Mouse (Mus musculus) neural tube, embryonic 14.5 days (tissue): ENCODE results near the gene Abhd14b. TPM values are rescaled to one million over a fixed set of nuclear protein-coding genes. Genes with fewer than 3 reads are reported as not detected.
A peak's percentile ranks its signal among the peaks of the same experiment; 100 is the strongest.

ENCODE experiments used
- ATAC-seq: fragments of 200-750 bp; cut with Nextera tagmentation; 2 replicates; pipeline ENCODE4 v1.8.0; 2017; ENCODE audit warnings: low read depth, mild to moderate bottlenecking, moderate TSS enrichment, moderate library complexity
- H3K27ac ChIP-seq: fragments of 300-500 bp; sonication (generic); 2 replicates; pipeline ENCODE4 v1.5.1; 2014; ENCODE audit warnings: low read depth, mild to moderate bottlenecking, control low read depth, low read length, moderate library complexity, mixed read lengths
- H3K27me3 ChIP-seq: fragments of 300-500 bp; sonication (generic); 2 replicates; pipeline ENCODE4 v1.6.1; 2014; ENCODE audit warnings: low read length; ENCODE audit not compliant: control insufficient read depth, insufficient read depth
- H3K36me3 ChIP-seq: fragments of 300-500 bp; sonication (generic); 2 replicates; pipeline ENCODE4 v1.6.1; 2014; ENCODE audit warnings: low read length, mixed read lengths; ENCODE audit not compliant: control insufficient read depth, insufficient read depth
- H3K4me1 ChIP-seq: fragments of 300-500 bp; sonication (generic); 2 replicates; pipeline ENCODE4 v1.6.1; 2014; ENCODE audit warnings: low read length; ENCODE audit not compliant: control insufficient read depth, insufficient read depth
- H3K4me2 ChIP-seq: fragments of 300-500 bp; sonication (generic); 2 replicates; pipeline ENCODE4 v1.6.1; 2014; ENCODE audit warnings: mild to moderate bottlenecking, low read depth, low read length, control low read depth
- H3K4me3 ChIP-seq: fragments of 300-500 bp; sonication (generic); 2 replicates; pipeline ENCODE4 v1.5.1; 2014; ENCODE audit warnings: low read depth, low read length, control low read depth, mixed read lengths
- H3K9ac ChIP-seq: fragments of 300-500 bp; sonication (generic); replicated peaks from 2 replicates; pipeline ENCODE4 v1.6.1; 2014; ENCODE audit warnings: low read depth, mild to moderate bottlenecking, control low read depth, low read length, mixed read lengths
- H3K9me3 ChIP-seq: fragments of 300-500 bp; sonication (generic); 2 replicates; pipeline ENCODE4 v1.6.1; 2016; ENCODE audit warnings: low read length; ENCODE audit not compliant: control insufficient read depth
- WGBS: fragments of 180-500 bp; shearing (Covaris S2); extraction: QIAGEN DNeasy Blood & Tissue Kit; methylation state at CpG from one replicate; pipeline ENCODE4 v1.1.7; 2014; 5-methylcytosine and 5-hydroxymethylcytosine counted together
- polyA plus RNA-seq: library from polyadenylated mRNA; unstranded; fragments of >200 nt; fragmentation: Nextera tagmentation; extraction: Ambion mirVana; gene quantifications from 2 replicates; pipeline ENCODE4 v1.2.1, GENCODE M21; 2014

The Abhd14b gene
- polyA plus RNA-seq, 1 experiment from 2014 or later, result 8.6 TPM

DNA sequence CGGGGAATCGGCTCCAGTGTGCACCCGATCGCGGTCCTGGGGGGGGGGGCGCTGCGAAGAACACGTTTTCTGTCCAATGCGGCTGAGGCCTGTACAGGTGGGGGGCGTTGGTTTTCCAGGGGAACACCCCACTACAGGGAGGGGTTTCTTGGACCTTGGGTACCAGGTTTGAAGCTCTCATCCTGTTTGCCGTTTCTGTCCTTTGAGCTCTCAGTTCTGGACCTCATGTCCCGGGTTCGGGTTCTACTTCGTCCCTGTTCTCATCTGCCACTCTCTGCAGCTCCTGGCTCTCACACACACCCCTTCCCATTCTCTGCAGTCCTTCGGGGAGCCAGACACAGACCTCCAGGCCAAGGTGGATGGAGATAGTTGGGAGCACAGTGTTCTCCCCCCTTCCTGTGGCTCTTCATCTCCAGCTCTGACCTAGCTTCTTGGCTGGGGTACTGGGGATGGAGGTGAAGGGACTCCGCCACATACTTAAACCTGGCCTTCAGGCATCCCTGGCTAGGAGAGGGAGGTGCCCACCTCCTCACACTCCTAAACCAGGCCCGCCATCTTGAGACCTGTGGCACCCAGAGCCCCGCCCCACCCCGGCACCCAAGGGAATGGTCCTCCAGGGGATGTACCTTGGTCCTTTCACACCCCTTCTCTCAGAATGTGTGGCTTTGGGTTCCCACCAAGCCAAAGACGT is 7.0 kb downstream of the Abhd14b start:
- Histone ChIP-seq H3K4me2 (peak overlapping the region; percentile 91), H3K4me3 (peak overlapping the region; percentile 66), H3K27ac (peak overlapping the region; percentile 92), H3K36me3 (0 out of 2 replicates have a peak, but pooled peaks cover 3% of the 10 kb centered on the region), H3K9ac (peak overlapping the region; percentile 92), H3K4me1 (peaks cover 42% of the 10 kb centered on the region), H3K9me3 (no peaks in the 10 kb centered on the region), H3K27me3 (no peaks in the 10 kb centered on the region)
- peak; percentile 10; the same call in 1 of the 2 replicates for ATAC-seq
- 1% methylated on average over 20 of the region's 20 CpGs for WGBS

DNA sequence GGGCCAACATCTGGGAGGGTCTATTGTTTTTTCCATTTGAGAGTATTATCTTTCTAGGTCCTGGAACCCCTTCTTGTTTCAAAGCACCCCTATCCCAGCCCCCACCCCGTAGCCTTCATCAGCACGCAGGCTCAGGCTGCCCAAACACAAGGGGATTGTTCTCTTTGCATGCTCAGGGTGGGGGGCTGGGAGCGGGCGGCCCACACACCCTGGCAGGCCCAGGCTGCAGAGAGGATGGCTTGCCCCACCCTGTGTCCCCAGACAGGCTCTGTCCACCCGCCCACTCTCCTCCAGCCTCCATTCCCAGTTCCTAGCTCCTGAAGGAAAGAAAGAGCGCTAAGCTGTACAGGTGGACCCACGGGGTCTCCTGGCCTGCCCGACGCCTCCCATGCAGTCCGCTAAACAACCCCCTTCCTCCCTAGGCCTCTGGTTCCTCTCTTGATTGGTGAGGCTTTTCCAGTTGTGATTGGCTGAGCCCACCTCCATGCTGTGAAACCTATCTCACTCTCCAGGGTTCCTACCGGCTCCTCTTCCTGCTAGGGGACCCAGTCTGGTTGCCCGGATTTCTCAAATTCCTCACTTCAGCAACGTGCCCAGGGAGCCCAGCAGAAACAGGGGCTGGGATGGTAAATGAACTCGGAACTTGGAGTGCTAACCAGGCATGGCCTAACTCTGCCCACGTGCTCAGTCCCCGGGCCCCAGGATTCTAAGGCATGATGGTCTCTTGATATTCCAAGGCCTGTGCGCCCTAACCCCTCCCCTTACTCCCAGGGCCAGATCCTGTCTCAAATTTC is 7.8 kb downstream of the Abhd14b start:
- H3K27ac ChIP-seq, result peak overlapping the region; percentile 92
- whole genome bisulfite sequencing, result 2% methylated on average over 17 of the region's 17 CpGs
- H3K36me3 ChIP-seq, result peaks cover 6% of the 10 kb centered on the region; the same call in 1 of the 2 replicates
- H3K27me3 ChIP-seq, result no peaks in the 10 kb centered on the region
- H3K4me1 ChIP-seq, result peaks cover 48% of the 10 kb centered on the region
- peak overlapping the region; percentile 92 for H3K9ac ChIP-seq
- H3K4me3 ChIP-seq, result peak overlapping the region; percentile 66
- peak overlapping the region; percentile 91 for H3K4me2 ChIP-seq
- no peaks in the 10 kb centered on the region for H3K9me3 ChIP-seq
- peak; percentile 28 for ATAC-seq

- Histone ChIP-seq H3K4me3 (peak overlapping the region; percentile 23), H3K4me2 (peak overlapping the region; percentile 91), H3K36me3 (peaks cover 14% of the 10 kb centered on the region), H3K4me1 (peaks cover 45% of the 10 kb centered on the region), H3K27me3 (no peaks in the 10 kb centered on the region), H3K9ac (peak overlapping the region; percentile 92), H3K27ac (peak overlapping the region; percentile 7), H3K9me3 (no peaks in the 10 kb centered on the region)
- WGBS, result 26% methylated on average over 15 of the region's 15 CpGs
- no peak for ATAC-seq
Observed at GRCm38 (mm10) chr9:106456325-106457162, 9.3 kb downstream of the Abhd14b start.

DNA sequence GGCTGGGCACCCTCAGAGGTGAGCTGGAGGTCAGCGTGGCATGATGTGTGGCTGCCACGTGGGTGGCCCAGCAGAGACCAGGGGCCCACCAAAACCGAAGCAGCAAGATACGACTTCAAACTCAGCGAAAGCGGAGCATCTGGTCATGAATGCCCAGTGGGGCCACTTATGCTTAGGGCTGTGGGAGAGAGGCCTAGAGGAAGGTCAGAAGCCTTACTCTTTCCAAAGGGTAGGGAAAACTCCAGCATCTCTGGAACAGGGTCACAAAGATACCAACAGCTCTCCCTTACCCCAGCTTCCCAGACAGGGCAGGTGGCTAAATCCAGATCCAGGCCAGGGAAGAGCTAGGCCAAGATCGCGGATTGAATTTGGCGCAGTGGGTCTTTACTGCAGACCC is 9.9 kb downstream of the Abhd14b start:
- peak overlapping the region; percentile 34 for H3K27ac ChIP-seq
- H3K4me3 ChIP-seq, result peak overlapping the region; percentile 23
- H3K4me2 ChIP-seq, result peak overlapping the region; percentile 91
- peaks cover 21% of the 10 kb centered on the region for H3K36me3 ChIP-seq
- H3K4me1 ChIP-seq, result peaks cover 45% of the 10 kb centered on the region
- WGBS, result 29% methylated on average over 9 of the region's 9 CpGs
- H3K9ac ChIP-seq, result peak overlapping the region; percentile 92
- H3K9me3 ChIP-seq, result no peaks in the 10 kb centered on the region
- H3K27me3 ChIP-seq, result no peaks in the 10 kb centered on the region
- ATAC-seq, result no peak

- H3K36me3 ChIP-seq, result peaks cover 26% of the 10 kb centered on the region
- H3K9ac ChIP-seq, result no peak overlapping the region
- no peaks in the 10 kb centered on the region for H3K27me3 ChIP-seq
- no peak overlapping the region for H3K4me3 ChIP-seq
- ATAC-seq, result no peak
- no peak overlapping the region for H3K27ac ChIP-seq
- H3K4me2 ChIP-seq, result no peak overlapping the region
- WGBS, result 33% methylated on average over 5 of the region's 5 CpGs
- no peaks in the 10 kb centered on the region for H3K9me3 ChIP-seq
- H3K4me1 ChIP-seq, result peaks cover 38% of the 10 kb centered on the region
Observed at GRCm38 (mm10) chr9:106457920-106458319, 10.7 kb downstream of the Abhd14b start.

- no peak overlapping the region for H3K27ac ChIP-seq
- H3K27me3 ChIP-seq, result no peaks in the 10 kb centered on the region
- WGBS, result 82% methylated on average over 15 of the region's 15 CpGs
- H3K4me2 ChIP-seq, result no peak overlapping the region
- no peak overlapping the region for H3K9ac ChIP-seq
- no peak for ATAC-seq
- no peaks in the 10 kb centered on the region for H3K9me3 ChIP-seq
- H3K36me3 ChIP-seq, result peaks cover 41% of the 10 kb centered on the region
- H3K4me3 ChIP-seq, result no peak overlapping the region
- peaks cover 46% of the 10 kb centered on the region for H3K4me1 ChIP-seq
Observed at GRCm38 (mm10) chr9:106459946-106460345, 12.7 kb downstream of the Abhd14b start.

- Histone ChIP-seq H3K27me3 (no peaks in the 10 kb centered on the region), H3K36me3 (peaks cover 41% of the 10 kb centered on the region), H3K4me3 (no peak overlapping the region), H3K9me3 (no peaks in the 10 kb centered on the region), H3K4me1 (peaks cover 43% of the 10 kb centered on the region), H3K4me2 (no peak overlapping the region), H3K9ac (no peak overlapping the region), H3K27ac (no peak overlapping the region)
- WGBS, result 75% methylated on average over 18 of the region's 18 CpGs
- ATAC-seq, result no peak
Observed at GRCm38 (mm10) chr9:106460401-106461025, 13.3 kb downstream of the Abhd14b start.

- Histone ChIP-seq H3K9ac (no peak overlapping the region), H3K36me3 (peaks cover 41% of the 10 kb centered on the region), H3K27me3 (no peaks in the 10 kb centered on the region), H3K4me3 (no peak overlapping the region), H3K4me2 (no peak overlapping the region), H3K27ac (no peak overlapping the region), H3K9me3 (no peaks in the 10 kb centered on the region), H3K4me1 (peaks cover 43% of the 10 kb centered on the region)
- no peak for ATAC-seq
- WGBS, result 93% methylated on average over 9 of the region's 9 CpGs
Observed at GRCm38 (mm10) chr9:106461026-106461415, 13.8 kb downstream of the Abhd14b start.
